Mouse (Mus musculus) neural tube, embryonic 14.5 days (tissue): ENCODE data around the gene Tyms. TPM values are rescaled to one million over a fixed set of nuclear protein-coding genes. Genes with fewer than 3 reads are reported as not detected.
A peak's percentile ranks its signal among the peaks of the same experiment; 100 is the strongest.

ENCODE experiments used
- ATAC-seq: fragments of 200-750 bp; cut with Nextera tagmentation; 2 replicates; pipeline ENCODE4 v1.8.0; 2017; ENCODE audit warnings: low read depth, mild to moderate bottlenecking, moderate TSS enrichment, moderate library complexity
- H3K27ac ChIP-seq: fragments of 300-500 bp; sonication (generic); 2 replicates; pipeline ENCODE4 v1.5.1; 2014; ENCODE audit warnings: low read depth, mild to moderate bottlenecking, control low read depth, low read length, moderate library complexity, mixed read lengths
- H3K27me3 ChIP-seq: fragments of 300-500 bp; sonication (generic); 2 replicates; pipeline ENCODE4 v1.6.1; 2014; ENCODE audit warnings: low read length; ENCODE audit not compliant: control insufficient read depth, insufficient read depth
- H3K36me3 ChIP-seq: fragments of 300-500 bp; sonication (generic); 2 replicates; pipeline ENCODE4 v1.6.1; 2014; ENCODE audit warnings: low read length, mixed read lengths; ENCODE audit not compliant: control insufficient read depth, insufficient read depth
- H3K4me1 ChIP-seq: fragments of 300-500 bp; sonication (generic); 2 replicates; pipeline ENCODE4 v1.6.1; 2014; ENCODE audit warnings: low read length; ENCODE audit not compliant: control insufficient read depth, insufficient read depth
- H3K4me2 ChIP-seq: fragments of 300-500 bp; sonication (generic); 2 replicates; pipeline ENCODE4 v1.6.1; 2014; ENCODE audit warnings: mild to moderate bottlenecking, low read depth, low read length, control low read depth
- H3K4me3 ChIP-seq: fragments of 300-500 bp; sonication (generic); 2 replicates; pipeline ENCODE4 v1.5.1; 2014; ENCODE audit warnings: low read depth, low read length, control low read depth, mixed read lengths
- H3K9ac ChIP-seq: fragments of 300-500 bp; sonication (generic); replicated peaks from 2 replicates; pipeline ENCODE4 v1.6.1; 2014; ENCODE audit warnings: low read depth, mild to moderate bottlenecking, control low read depth, low read length, mixed read lengths
- H3K9me3 ChIP-seq: fragments of 300-500 bp; sonication (generic); 2 replicates; pipeline ENCODE4 v1.6.1; 2016; ENCODE audit warnings: low read length; ENCODE audit not compliant: control insufficient read depth
- WGBS: fragments of 180-500 bp; shearing (Covaris S2); extraction: QIAGEN DNeasy Blood & Tissue Kit; methylation state at CpG from one replicate; pipeline ENCODE4 v1.1.7; 2014; 5-methylcytosine and 5-hydroxymethylcytosine counted together
- polyA plus RNA-seq: library from polyadenylated mRNA; unstranded; fragments of >200 nt; fragmentation: Nextera tagmentation; extraction: Ambion mirVana; gene quantifications from 2 replicates; pipeline ENCODE4 v1.2.1, GENCODE M21; 2014

The Tyms gene
- polyA plus RNA-seq = 35.3 and 42.4 TPM in 2 replicates

DNA sequence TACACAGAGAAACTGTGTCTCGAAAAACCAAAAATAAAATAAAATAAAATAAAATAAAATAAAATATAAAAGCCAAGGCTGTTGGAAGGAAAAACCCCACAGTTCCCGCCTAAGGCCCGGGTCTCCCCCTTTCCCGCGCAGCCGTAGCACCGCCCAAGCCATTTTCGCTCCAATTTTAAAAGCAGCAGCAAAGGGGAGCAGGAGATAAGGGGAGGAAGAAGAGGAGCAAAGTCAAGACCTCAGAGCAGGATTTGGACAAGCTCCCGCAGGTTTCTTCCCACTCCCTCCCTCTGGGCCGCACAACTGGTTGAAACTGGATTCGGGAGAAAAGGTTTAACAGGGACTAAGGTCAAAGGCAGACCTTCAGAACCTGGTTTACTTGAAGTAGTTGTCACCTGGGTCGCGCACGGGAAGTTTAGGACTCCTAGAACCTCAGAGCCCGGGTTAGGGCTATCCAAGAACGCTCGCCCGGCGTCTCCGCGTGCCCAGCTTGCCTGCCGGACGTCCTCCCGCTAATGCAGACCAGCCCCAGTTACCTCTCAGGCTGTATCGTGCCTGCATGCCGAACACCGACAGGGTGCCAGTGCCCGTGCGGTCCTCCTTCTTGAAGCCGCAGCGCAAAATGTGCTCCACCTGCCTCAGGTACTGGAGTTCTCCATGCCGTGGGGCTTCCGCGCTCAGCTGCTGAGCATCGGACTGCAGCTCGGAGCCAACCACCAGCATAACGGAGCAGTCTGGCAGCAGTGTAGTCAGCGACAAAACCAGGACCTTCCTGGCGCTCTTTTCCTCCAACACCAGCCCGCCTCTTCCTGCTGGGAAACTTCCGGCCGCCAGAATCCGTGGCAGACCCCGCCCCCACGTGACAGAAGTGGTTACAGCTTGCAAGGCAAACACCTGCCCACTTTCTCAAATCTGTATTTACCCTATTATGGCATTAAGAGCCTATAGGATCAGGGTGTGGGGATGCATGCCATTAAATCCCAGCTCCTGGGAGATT lies at the start of gene Tyms:
Gene Tyms, minus strand, starts transcription at position 793 of the 997 bp plus-strand sequence.
- Histone ChIP-seq H3K9ac (peak within 1 kb of the TSS; percentile 72), H3K27me3 (no peaks in the 10 kb centered on the region), H3K4me1 (0 out of 2 replicates have a peak, but pooled peaks cover 4% of the 10 kb centered on the region), H3K9me3 (no peaks in the 10 kb centered on the region), H3K4me2 (peak within 1 kb of the TSS; percentile 91), H3K4me3 (peak within 1 kb of the TSS; percentile 65), H3K27ac (0 out of 2 replicates have a peak within 1 kb of the TSS, but pooled peaks have one; percentile 34), H3K36me3 (no peaks in the 10 kb centered on the region)
- under 1% methylated on average over 45 of the region's 45 CpGs for WGBS
- peak; percentile 98 for ATAC-seq

DNA sequence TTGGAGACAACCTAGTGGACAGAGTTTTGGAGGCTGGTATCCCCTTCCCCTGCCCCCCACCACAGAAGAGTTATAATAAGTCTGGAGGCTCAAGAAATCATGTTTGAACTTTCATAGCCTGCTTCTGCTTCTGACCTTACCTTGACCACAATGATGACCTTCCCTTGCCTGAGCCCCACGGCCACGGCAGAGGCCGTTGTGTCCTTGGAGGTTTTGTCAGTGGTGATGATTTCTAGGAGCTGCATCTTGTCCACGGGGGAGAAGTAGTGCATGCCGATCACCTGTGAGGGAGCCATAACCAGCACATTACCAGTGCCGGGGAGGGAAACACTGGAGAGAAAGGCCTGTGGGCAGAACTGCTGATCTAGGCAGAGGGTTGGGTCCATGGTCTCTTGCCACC lies 49.1 kb upstream of the Tyms start:
- Histone ChIP-seq H3K9me3 (no peaks in the 10 kb centered on the region), H3K4me3 (no peak overlapping the region), H3K27ac (no peak overlapping the region), H3K4me1 (no peaks in the 10 kb centered on the region), H3K27me3 (no peaks in the 10 kb centered on the region), H3K4me2 (no peak overlapping the region), H3K9ac (no peak overlapping the region), H3K36me3 (peaks cover 67% of the 10 kb centered on the region)
- ATAC-seq = no peak
- WGBS = 90% methylated on average over 6 of the region's 6 CpGs

DNA sequence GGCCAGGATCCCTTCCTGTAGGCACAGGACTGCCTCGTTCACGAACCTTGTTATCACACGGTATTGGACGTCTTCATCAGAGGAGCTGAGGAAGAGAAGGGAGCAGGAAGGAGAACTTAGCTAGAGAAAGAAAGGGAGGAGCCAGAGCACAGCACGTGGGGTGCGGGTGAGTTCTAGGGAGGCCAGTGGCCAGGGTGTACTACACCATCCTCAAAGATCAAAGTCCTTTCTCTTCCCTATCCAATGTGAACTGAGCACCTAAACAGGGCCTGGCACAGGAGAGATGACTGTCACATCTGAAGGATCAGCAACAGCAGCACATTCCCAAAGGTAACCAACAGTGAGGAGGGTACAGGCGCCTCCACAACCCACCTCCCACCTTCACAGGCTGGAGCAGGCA lies 46.7 kb upstream of the Tyms start:
- H3K4me2 ChIP-seq = no peak overlapping the region
- no peaks in the 10 kb centered on the region for H3K27me3 ChIP-seq
- H3K27ac ChIP-seq = no peak overlapping the region
- WGBS = 91% methylated on average over 7 of the region's 7 CpGs
- H3K9me3 ChIP-seq = no peaks in the 10 kb centered on the region
- H3K9ac ChIP-seq = no peak overlapping the region
- no peak overlapping the region for H3K4me3 ChIP-seq
- H3K4me1 ChIP-seq = no peaks in the 10 kb centered on the region
- no peak for ATAC-seq
- H3K36me3 ChIP-seq = peaks cover 63% of the 10 kb centered on the region

DNA sequence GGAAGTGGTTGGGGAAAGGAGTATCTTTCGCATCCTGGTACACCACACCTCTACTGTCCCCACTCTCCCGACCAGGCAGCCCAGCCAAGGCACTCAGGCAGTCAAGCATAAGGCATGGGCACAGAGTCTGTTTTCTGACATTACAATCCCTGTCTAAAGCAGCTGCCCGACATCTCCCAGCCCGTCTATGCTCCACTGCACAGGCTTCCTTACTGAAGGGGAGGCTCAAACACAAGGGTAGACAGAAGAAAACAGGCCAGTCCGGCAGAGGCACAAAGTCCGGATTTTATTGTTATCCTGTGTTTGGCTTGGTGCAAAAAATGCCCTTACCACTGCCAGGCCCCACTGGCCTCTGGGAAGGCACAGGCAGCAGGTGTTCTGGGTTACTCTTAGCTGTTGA lies 45.7 kb upstream of the Tyms start:
- no peak for ATAC-seq
- Histone ChIP-seq H3K9ac (no peak overlapping the region), H3K9me3 (no peaks in the 10 kb centered on the region), H3K4me1 (peaks cover under 1% of the 10 kb centered on the region; the same call in 1 of the 2 replicates), H3K36me3 (peaks cover 58% of the 10 kb centered on the region), H3K27me3 (no peaks in the 10 kb centered on the region; the same call in 1 of the 2 replicates), H3K4me3 (no peak overlapping the region), H3K4me2 (no peak overlapping the region), H3K27ac (no peak overlapping the region)
- 89% methylated on average over 6 of the region's 6 CpGs for WGBS

DNA sequence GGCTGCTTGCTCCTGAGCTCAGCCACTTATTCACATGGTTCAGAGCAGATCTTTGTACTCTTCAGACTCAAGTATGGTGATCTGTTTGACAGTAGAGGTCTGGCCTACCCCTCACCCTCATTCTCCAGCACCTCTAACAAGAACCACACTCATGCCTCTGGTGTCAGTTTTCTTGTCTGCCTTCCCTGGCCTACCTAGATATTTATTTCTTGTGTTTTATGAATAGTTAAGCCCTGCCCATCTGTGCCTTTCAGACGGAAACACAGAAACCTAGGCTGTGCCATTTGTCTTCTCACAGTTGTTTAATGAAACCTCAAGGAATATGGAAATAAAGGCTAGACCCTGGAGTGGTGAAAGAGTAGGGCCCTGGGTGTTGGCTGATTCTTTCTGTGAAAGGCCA lies 44.6 kb upstream of the Tyms start:
- Histone ChIP-seq H3K4me1 (peaks cover 7% of the 10 kb centered on the region; the same call in 1 of the 2 replicates), H3K27me3 (no peaks in the 10 kb centered on the region; the same call in 1 of the 2 replicates), H3K4me2 (no peak overlapping the region), H3K9ac (no peak overlapping the region), H3K36me3 (peaks cover 47% of the 10 kb centered on the region), H3K9me3 (no peaks in the 10 kb centered on the region), H3K27ac (no peak overlapping the region), H3K4me3 (no peak overlapping the region)
- WGBS = 85% methylated on average over 1 of the region's 1 CpGs
- ATAC-seq = no peak

DNA sequence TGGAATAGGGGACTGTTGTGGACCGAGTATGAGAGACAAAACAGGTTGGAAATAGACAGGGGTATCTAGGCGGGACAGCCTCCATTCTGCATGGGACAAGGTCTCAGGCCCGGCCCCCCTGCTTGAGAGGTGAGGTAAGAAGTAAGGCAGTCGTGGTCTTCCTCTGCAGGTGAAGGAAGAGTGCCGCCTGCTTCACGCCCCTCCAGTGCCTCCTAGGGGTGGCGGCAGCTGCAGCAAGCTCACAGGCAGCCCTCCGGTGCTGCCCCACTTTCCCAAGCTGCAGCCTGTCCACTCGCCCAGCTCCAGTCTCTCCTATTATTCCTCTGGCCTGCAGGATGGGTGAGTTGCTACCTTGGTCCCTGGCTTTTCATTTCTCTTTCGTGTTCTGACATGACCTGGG lies 42.3 kb upstream of the Tyms start:
- Histone ChIP-seq H3K36me3 (peaks cover 28% of the 10 kb centered on the region), H3K4me2 (no peak overlapping the region)

DNA sequence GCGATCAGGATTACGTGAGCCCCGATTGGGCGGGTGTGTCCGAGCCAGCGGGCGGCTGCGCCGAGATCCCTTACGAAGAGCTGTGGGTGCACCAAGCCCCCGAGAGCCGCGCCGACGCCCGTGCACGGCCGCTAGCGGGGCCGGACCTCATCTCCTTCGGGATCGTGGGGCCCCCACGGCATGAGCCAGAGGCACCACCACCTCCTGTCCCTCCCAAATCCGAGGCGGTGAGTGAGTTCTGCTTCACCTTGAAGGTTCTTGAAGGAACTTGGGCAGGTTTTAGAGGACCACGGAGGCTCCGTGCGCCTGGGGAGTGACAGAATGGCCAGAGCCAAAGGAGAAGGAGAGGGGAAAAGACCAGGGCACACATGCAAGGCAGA lies 41.3 kb upstream of the Tyms start:
- Histone ChIP-seq H3K4me3 (peak overlapping the region; percentile 45), H3K36me3 (peaks cover 25% of the 10 kb centered on the region), H3K4me1 (peaks cover 25% of the 10 kb centered on the region), H3K9ac (peak overlapping the region; percentile 52), H3K4me2 (peak overlapping the region; percentile 71), H3K27me3 (no peaks in the 10 kb centered on the region; the same call in 1 of the 2 replicates), H3K27ac (no peak overlapping the region), H3K9me3 (no peaks in the 10 kb centered on the region)
- WGBS = under 1% methylated on average over 25 of the region's 28 CpGs
- ATAC-seq = no peak; the same call in 1 of the 2 replicates

More for the DNA sequence above, 42.3 kb upstream of the Tyms start:
- H3K27ac ChIP-seq = no peak overlapping the region
- H3K27me3 ChIP-seq = no peaks in the 10 kb centered on the region; the same call in 1 of the 2 replicates
- H3K9ac ChIP-seq = no peak overlapping the region
- WGBS = 27% methylated on average over 10 of the region's 10 CpGs
- ATAC-seq = no peak
- peaks cover 15% of the 10 kb centered on the region for H3K4me1 ChIP-seq
- no peaks in the 10 kb centered on the region for H3K9me3 ChIP-seq
- no peak overlapping the region for H3K4me3 ChIP-seq

DNA sequence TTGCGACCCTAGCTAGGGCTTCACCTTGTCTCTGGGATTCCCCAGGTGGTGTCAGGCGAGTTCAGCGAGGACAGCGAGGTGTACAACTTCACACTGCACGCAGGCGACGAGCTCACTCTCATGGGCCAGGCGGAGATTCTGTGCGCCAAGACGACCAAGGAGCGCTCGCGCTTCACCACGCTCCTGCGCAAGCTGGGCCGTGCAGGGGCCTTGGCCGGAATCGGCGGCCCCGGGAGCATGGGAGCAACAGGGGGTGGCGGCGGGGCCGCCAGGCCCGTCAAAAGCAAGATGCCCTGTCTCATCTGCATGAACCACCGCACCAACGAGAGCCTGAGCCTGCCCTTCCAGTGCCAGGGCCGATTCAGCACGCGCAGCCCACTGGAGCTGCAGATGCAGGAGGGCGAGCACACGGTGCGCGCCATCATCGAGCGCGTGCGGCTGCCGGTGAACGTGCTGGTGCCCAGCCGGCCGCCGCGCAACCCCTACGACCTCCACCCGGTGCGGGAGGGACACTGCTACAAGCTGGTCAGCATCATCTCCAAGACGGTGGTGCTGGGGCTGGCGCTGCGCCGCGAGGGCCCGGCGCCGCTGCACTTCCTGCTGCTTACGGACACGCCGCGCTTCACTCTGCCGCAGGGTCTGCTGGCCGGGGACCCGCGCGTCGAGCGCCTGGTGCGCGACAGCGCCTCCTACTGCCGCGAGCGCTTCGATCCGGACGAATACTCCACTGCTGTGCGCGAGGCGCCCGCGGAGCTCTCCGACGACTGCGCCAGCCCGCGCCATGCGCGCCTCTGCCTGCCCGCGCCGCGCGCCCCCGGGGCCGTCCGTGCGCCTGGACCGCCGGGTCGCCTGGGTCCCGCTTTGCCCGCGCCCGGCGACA lies 40.7 kb upstream of the Tyms start:
- H3K9me3 ChIP-seq = no peaks in the 10 kb centered on the region
- H3K4me3 ChIP-seq = peak overlapping the region; percentile 45
- ATAC-seq = peak; percentile 88
- WGBS = 2% methylated on average over 79 of the region's 103 CpGs
- peaks cover 18% of the 10 kb centered on the region for H3K36me3 ChIP-seq
- peaks cover 27% of the 10 kb centered on the region for H3K4me1 ChIP-seq
- H3K4me2 ChIP-seq = peak overlapping the region; percentile 71
- peak overlapping the region; percentile 52 for H3K9ac ChIP-seq
- 0 out of 2 replicates have a peak overlapping the region, but pooled peaks have one; percentile 28 for H3K27ac ChIP-seq
- H3K27me3 ChIP-seq = no peaks in the 10 kb centered on the region; the same call in 1 of the 2 replicates
